Mouse (Mus musculus) inflammation-experienced regulatory T-cells, adult 6 months (primary cell): Measurements from ENCODE around the gene Clcn6. TPM values are rescaled to one million over a fixed set of nuclear protein-coding genes. Genes with fewer than 3 reads are reported as not detected.

Experiments used
- ATAC-seq: one replicate; pipeline ENCODE4 v1.8.0; 2017
- polyA plus RNA-seq, 3 experiments: library from polyadenylated mRNA; unstranded; fragments of 100-300 nt; shearing (Covaris generic); gene quantifications; one replicate each; pipeline ENCODE4 v1.2.1; 2017

Clcn6 gene
- polyA plus RNA-seq, 3 experiments from 2014 or later: 3.8 to 7.0 (median 6.3) TPM

DNA sequence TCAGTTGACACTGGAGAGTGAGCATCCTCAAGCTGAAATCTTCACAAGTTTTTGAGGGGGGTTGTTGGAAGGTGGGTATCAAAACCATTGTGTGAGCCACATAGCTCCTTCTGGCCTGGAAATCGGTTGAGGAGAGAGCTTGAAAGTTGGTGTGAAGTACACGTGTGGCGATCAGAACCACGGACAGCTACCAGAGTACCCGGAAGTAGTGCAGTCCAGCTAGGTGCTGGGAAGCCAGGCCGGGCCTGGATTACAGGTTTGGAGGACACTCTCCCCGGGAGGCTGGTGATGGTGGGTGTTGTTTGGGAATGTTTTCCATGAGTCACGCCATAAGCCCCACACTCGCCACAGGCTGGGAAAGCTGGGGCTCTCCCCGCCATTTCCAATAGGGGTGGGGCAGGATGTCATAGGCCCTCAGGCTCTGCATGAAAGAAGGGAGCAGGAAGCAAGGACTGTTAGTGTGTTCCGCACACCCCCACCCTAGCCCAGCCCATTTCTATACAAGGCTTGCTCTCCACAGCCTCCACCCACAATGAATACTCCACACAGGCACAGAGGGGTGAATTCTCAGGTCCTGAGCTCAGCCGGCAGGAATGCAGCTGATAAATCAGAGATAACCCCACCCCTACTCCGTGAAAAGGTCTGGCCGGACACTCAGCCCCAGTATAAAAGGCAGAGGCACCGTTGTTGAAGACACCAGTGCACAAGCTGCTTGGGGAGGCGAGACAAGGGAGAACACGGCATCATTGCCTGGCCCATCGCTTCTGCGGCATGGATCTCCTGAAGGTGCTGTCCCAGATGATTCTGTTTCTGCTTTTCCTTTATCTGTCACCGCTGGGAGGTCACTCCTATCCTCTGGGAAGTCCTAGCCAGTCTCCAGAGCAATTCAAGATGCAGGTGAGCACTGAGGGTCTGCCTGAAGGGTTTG, 53.2 kb downstream of the Clcn6 start, which contains the start of gene Nppb:
Gene Nppb, plus strand, starts transcription at position 584 of the 928 bp plus-strand sequence.
- no peak for ATAC-seq

DNA sequence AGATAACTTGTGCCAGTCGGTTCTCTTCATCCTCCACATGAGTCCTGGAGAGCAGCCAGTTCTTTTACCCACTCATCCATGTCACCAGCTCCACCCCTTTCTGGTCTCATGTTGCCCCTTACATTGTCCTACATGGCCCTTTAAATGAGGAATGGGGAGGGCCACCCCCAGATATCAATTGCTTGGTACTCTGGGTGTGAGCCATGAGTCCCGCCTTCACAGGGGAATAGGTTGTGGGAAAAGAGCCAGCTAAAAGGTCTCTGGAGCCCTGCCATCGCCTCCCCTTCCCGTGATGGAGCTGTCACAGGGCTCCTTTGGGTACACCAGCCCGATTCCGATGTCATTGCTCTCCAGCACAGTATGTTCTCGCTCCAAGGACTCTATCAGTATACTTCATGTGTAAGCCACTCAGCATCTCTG, 59.2 kb downstream of the Clcn6 start:
- no peak for ATAC-seq

DNA sequence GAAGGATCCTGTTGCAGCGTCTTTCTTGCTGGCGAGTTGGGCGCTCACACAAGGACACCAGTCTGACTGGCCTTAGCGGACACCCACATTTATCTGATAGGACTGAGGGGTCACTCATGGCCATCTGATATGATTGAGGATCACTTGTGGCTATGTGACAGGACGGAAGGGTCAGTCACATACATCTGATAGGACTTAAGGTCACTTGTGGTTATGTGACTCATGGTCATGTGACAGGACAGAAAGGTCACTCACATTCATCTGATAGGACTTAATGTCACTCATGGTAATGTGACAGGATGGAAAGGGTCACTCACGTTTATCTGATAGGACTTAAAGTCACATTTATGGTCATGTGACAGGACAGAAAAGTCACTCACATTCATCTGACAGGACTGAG, 60.2 kb downstream of the Clcn6 start:
- ATAC-seq: no peak

DNA sequence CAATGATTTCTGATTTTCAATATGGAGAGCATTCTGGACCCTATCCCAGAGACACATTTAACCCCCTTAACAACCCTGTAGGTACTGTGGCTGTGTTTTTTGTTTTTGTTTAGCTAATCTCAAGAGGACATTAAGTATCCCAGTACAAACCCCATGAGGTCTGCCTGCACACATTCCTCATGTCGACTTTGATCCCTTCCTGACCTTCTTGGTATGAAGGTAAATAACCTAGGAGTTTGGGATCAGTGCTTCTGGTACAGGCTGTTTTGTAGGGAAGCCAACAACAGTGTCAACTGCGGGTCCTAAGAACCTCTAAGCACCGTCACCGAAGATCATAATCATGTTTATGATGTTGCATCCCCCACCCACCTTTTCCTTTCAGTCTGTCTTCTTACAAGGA, 60.9 kb downstream of the Clcn6 start:
- no peak for ATAC-seq

DNA sequence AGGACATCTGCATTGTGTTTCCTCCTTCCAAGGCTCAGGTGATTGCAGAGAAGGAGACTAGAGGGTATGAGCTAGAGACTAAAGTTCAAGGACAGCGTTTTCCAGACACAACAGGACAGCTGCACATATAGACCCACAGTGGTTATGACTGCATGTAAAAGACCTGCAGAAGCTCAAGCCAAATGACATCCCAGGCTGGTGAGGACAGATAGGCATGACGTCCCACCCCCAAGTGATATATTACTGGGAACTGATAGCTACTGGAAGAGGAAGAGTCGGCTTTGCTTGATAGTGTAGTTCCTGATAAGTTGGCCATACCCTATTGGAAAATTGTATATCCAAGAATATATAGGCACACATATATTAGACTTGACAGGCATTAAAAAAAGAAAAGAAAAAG, 62.4 kb downstream of the Clcn6 start:
- ATAC-seq: no peak

DNA sequence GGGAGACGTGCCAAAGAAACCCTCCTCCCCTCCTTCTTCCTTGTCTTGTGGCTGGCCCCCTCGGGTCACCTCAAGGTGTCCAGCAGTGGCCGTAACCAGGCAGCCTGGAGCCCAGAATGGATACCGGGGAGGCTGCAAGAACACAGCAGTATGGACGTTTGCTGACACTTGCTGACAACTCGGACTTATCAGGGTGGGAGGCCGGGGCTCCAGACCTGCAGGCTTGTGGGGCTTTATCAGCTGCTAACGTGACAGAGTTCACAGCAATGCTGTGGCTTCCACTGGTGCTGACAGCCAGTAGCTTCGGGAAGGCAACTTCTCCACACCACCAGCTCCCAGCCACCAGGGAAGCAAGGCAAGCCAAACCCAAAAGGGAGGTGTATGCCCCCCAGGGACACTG, 69.3 kb downstream of the Clcn6 start:
- ATAC-seq: no peak

DNA sequence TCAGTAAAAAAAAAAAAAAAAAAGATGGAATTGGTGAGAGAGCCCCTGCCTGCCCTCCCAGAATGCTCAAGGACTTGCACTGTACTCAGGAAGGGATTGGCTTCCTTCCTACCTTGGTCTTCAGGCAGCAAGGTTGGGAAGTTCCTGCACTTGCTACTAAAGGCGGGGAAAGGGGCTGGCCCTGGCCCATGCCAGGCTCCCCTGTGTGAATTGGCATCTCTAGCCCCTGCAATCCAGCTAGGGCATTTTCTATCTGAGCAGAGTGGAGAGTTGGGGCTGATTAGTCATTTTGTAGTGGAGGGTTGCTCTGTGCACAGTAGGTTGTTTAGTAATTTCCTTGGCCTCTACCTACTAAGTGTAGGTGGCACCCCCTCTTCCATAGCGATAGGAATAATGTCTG, 69.8 kb downstream of the Clcn6 start:
- ATAC-seq: no peak

DNA sequence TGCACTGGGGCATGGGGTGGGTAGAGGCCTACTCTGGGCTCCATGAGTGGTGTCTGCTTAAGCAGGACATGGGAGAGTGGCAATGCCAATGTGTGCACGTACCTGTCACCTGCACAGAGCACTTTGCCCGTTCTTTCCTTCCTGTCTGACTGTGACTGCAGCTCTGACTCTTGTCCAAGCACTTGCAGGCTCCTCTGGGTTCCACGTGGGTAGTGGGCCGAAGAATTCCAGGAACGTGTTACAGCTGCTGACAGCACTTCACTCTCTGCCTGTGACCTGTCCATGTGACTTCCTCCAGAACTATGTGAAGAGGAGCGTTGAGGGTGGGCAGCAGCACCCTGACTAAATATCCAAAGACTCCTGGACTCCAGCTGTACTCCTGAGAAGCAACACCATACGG, 72.9 kb downstream of the Clcn6 start:
- no peak for ATAC-seq

DNA sequence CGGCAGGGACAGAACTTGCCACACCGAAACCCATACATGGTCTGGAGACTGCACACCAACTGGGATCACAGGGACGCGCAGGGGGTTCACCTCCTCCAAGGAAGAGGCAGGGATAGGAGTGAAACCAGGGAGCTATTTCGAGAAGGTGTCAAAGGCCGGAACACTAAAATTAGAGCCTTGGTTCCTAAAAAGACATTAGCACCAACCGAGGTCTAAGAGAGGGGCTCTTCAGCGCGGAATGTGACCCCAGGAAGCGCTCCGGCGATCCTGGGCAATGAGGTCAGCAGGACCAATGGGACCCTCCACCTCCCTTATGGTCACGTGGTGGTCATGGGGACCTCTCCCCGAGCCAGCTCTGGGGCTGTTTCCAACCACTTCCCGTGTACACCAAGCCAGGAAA, 75.0 kb downstream of the Clcn6 start:
- no peak for ATAC-seq

DNA sequence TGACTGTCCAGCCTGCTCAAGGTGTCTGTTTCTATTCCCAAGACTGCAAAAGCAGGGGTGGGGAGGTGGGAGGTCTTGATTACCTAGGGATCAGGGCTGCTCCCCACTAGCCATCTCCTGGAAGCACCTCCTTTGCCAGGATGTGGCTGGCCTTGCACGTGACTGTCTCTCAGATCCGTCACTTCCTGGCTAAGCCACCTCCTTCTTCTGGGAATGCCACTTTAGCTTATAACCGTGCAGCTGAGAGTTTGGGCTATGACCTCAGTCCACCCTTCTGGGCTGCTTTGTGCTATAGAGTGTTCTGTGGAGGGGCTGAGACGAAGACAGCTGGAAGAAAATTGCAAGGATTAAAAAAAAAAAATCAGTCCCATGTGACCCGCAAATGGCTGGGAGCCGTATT, 75.8 kb downstream of the Clcn6 start:
- no peak for ATAC-seq

DNA sequence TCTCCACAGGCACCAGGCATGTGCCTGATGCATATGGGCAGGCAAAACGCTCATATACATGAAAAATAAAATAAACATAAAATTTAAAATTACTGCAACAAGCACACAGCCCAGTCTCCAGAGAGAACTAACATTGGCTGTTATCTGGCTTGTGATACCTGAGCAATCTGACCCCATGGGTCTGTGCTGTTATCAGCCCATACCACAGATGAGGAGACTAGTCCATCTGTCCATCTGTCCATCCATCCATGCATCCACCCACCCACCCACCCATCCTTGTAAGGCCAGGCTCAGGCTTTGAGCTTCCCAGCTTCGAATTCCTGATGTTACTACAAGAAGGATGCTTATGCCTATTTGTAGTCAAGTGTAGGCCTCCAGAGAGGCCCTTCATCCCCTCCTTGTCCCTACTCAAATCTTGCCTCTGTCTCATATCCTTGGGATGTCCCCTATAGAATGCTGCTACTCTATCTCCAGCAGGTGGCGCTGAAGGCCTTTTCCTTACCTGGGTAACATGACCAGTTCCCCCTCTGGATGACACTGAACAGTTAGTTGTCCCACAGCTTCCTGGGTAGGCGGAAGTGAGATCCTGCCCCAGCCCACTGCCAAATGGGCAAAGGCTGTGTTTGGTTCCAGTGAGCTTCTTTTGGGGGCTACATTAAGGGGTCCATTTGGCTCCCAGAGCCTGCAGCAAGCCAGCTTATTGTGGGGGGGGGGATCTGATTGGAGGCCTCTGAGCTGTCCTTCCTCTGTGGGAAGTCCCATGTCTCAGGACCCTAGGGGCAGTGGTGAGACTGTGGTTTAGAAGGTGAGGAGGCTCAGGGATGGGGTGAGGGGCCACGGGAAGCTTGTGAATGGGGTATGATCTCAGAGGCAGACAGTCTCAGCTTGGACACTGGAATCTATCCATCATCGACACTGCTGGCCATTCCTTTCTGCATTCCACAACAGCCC, 78.5 kb downstream of the Clcn6 start:
- ATAC-seq: peak; percentile 90

DNA sequence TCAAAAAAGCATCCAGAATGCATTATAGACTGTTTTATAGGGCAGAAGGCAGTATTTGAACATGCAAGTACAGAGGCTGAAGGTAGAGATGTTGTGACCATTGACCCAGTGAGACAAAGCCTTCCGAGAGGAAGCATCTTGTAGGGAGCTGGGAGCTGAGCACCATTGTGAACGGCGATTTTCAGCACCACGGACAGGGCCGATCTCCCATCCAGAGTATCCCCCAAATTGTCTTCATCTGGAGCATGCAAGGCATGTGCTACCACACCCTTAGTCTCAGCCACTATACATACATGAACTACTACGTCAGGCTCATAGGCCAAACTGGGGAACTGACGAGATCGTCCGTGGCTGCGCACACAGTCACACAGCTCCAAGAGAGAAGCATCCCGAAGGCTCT, 81.5 kb downstream of the Clcn6 start:
- ATAC-seq: no peak

Other genes starting within 250 kb of the Clcn6 start
- gene Zfp984, start 229.0 kb downstream of the Clcn6 start, polyA plus RNA-seq: 10 to 100 TPM; 18.6 to 25.6 (median 23.7) TPM
- 10 to 100 TPM in 1 of 3 experiments, 1 to 10 TPM in 2; 5.5 to 10.0 (median 7.5) TPM for gene Zfp933, start 190.5 kb downstream of the Clcn6 start, polyA plus RNA-seq
- 100 to 1,000 TPM in 1 of 3 experiments, 10 to 100 TPM in 2; 59.0 to 116 (median 71.4) TPM for gene Miip, start 170.0 kb downstream of the Clcn6 start, polyA plus RNA-seq
- gene Fv1, start 169.8 kb downstream of the Clcn6 start, polyA plus RNA-seq: 1 to 10 TPM; 4.0 to 8.1 (median 4.5) TPM
- gene Mfn2, start 134.1 kb downstream of the Clcn6 start, polyA plus RNA-seq: 10 to 100 TPM; 20.5 to 25.5 (median 21.2) TPM
- 1 to 10 TPM; 1.3 to 4.5 (median 3.1) TPM for gene Plod1, start 102.1 kb downstream of the Clcn6 start, polyA plus RNA-seq
- 10 to 100 TPM in 1 of 3 experiments, 1 to 10 TPM in 2; 7.2 to 11.6 (median 8.3) TPM for gene 2510039O18Rik, start 97.9 kb downstream of the Clcn6 start, polyA plus RNA-seq
- gene Nppb, start 53.0 kb downstream of the Clcn6 start, polyA plus RNA-seq: not detected
- not detected for gene Nppa, start 38.1 kb downstream of the Clcn6 start, polyA plus RNA-seq
- 10 to 100 TPM in 1 of 3 experiments, 1 to 10 TPM in 2; 9.2 to 12.0 (median 9.5) TPM for gene Mthfr, start 256 bp upstream of the Clcn6 start, polyA plus RNA-seq
- 10 to 100 TPM; 13.3 to 21.5 (median 14.3) TPM for gene Agtrap, start 49.2 kb upstream of the Clcn6 start, polyA plus RNA-seq
- gene Mad2l2, start 91.6 kb upstream of the Clcn6 start, polyA plus RNA-seq: 10 to 100 TPM; 36.3 to 49.1 (median 39.6) TPM
- not detected for gene Draxin, start 91.9 kb upstream of the Clcn6 start, polyA plus RNA-seq
- 10 to 100 TPM; 48.0 to 55.6 (median 52.6) TPM for gene Fbxo6, start 113.3 kb upstream of the Clcn6 start, polyA plus RNA-seq
- 1 to 10 TPM in 2 of 3 experiments, under 1 TPM in 1; 0.44 to 4.3 (median 4.1) TPM for gene Fbxo44, start 121.7 kb upstream of the Clcn6 start, polyA plus RNA-seq
- not detected for gene Fbxo2, start 121.8 kb upstream of the Clcn6 start, polyA plus RNA-seq
- not detected for gene Disp3, start 249.1 kb upstream of the Clcn6 start, polyA plus RNA-seq